Mouse (Mus musculus) left cerebral cortex, adult 2 months (tissue): Measurements from ENCODE around the gene Fermt3. TPM values are rescaled to one million over a fixed set of nuclear protein-coding genes. Genes with fewer than 3 reads are reported as not detected.

Experiments used
- DNase-seq, 2 experiments: peaks; one replicate each; pipeline ENCODE4 v3.0.0; 2021 to 2022; ENCODE audit warnings: low spot score in 2 of 2, mixed read lengths in 1 of 2; ENCODE audit errors: extremely low spot score in 1 of 2
- H3K27ac ChIP-seq: fragments of 200-600 bp; 2 replicates; pipeline ENCODE4 v1.8.1; 2022
- H3K4me3 ChIP-seq: fragments of 200-600 bp; 2 replicates; pipeline ENCODE4 v1.8.1; 2022
- CTCF ChIP-seq: fragments of 200-600 bp; IDR thresholded peaks from 2 replicates; pipeline ENCODE4 v1.8.1; 2022; ENCODE audit warnings: antibody characterized with exemption, mild to moderate bottlenecking, moderate library complexity
- intact Hi-C: fragments of 180-260 bp; cut with DNase I; formaldehyde crosslinking; loops from one replicate; pipeline ENCODE4 v1.15.1; 2025
- long read RNA-seq, 2 experiments: library from polyadenylated mRNA; stranded (forward); transcript quantifications; one replicate each; pipeline ENCODE4 v2.0.0; 2021; ENCODE audit warnings: borderline mapping rate in 2 of 2
- total RNA-seq, 2 experiments: library from RNA; stranded (reverse); gene quantifications; 2 replicates each; pipeline ENCODE4 v1.2.3; 2021

Gene Fermt3
- 1 to 10 TPM; 3.6 to 4.8 TPM for total RNA-seq
- long read RNA-seq, experiment 1, partial matches to known transcripts = 3 of 13 reads
- long read RNA-seq, experiment 1, other reads (novel, unspliced or antisense) = 6 of 13 reads
- long read RNA-seq, experiment 2, partial matches to known transcripts = 2 of 11 reads
- long read RNA-seq, experiment 2, other reads (novel, unspliced or antisense) = 8 of 11 reads

DNA sequence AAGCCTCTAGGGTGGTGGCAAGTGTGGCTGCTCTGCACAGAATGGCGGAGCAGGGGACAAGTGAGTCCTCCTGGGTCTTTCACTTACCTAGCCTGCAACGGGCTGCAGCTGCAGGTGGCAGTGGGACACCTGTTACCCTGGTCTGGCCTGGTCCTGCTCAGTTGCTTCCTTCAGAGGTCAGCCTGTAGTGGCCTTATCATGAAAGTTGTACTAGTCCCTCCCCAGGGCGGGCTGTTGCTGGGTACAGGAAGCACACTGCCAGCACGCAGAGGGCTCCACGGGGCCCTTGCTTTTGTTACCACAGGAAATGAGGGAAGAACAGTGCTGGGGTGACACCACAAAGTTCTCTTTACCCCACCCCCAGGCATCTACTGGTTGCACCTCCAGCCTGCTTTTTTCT, at the start of gene Fermt3:
Fermt3 (minus strand) TSS at position 279 of the 400 bp plus-strand sequence.
- no peak for DNase-seq
- TF ChIP-seq CTCF = no peak
- no peak within 1 kb of the TSS; the same call in 1 of the 2 replicates for H3K27ac ChIP-seq
- no peak within 1 kb of the TSS for H3K4me3 ChIP-seq
- intact Hi-C loops = loop anchor here (2.0 kb wide), 1 partner anchor 22 kb away; the partner anchor contains the start of genes Nudt22 and Trpt1

DNA sequence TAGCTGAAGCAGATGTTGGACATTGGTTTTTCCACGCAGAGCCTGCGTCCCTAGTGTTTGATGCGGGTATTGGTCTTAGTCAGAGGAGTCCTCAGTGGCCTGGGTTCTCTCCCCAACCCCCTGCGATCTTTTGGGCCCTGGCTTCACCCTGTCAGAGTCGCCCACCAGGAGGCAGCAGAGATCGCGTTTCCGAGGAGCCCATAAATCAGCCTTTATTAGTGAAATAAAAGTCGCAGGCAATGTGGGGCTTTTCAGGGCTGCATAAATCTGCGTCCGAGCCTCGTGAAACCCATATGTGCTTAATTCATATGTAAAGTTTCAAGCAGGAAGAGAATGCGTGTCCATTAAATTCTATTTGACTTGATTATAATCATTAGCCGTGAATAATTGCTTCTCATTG, 48.9 kb upstream of the Fermt3 start:
- DNase-seq = peak; percentile 76 to 79
- Histone ChIP-seq H3K27ac (no peak overlapping the region), H3K4me3 (no peak overlapping the region)
- intact Hi-C loops = loop anchor here (1.0 kb wide), 2 partner anchors 92 to 127 kb away; no protein-coding TSS in a partner anchor
- peak; percentile 92 for TF ChIP-seq CTCF

DNA sequence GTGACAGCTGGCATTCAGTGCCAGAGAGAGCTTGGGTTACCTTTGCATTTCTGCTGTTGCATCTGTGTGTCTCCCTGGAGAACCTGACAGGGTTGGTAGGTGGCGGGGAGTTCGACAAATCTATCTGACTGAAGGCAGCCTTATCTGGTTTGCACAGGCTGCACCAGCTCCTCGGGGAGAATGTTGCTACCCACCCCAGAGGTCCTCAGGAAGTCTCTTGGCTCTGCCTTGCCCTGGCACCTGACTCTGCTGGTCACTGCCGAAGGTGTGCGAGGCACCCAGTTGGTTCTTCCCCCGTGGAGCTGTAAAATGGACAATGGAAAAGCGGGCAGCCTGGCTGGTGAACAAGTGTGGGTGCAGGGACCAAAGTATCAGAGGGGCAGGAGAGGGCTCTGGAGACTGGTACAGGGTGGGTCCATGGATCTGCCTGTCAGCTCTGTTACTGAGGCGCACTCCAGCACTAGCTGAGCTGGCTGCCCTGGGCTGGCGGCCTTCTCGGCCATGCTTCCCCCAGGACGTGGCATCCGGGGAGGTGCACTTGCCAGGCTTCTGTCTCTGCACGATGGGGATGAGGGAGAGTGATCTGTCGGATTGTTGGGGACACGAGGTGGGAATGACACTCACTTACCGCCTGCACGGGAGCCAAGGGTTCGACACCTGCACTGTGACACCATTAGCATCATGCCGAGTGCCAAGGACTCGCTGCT, 48.2 kb upstream of the Fermt3 start:
- no peak overlapping the region for H3K4me3 ChIP-seq
- DNase-seq = no peak
- no peak for TF ChIP-seq CTCF
- intact Hi-C loops = loop anchor here (1.0 kb wide), 2 partner anchors 93 to 128 kb away; no protein-coding TSS in a partner anchor
- H3K27ac ChIP-seq = no peak overlapping the region

DNA sequence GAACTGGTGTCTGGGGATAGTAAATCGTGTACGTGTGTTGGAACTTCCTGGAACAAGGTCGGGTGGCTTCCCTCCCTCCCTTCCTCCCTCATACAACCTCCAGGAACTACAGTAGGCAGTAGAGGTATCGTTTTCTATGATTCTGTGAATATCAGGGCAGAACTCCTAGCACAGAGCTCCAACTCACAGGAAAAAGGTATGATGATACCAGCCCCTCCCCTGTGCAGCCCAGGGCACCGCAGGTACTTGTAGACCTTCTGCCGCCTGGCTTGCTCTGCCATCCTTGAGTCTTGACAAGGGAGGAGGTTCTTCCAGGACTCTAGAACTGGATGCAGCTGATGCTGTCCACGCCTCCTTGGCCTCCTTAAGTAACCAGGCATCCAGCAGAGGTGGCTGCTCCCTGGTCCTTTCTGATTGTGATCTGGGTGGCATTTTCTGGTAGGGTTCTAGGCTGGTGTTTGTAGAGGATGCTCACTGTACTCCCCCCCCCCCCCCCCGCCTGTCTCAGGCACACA, 47.6 kb upstream of the Fermt3 start:
- DNase-seq = no peak
- Histone ChIP-seq H3K4me3 (no peak overlapping the region), H3K27ac (no peak overlapping the region)
- no peak for TF ChIP-seq CTCF
- intact Hi-C loops = no loop called here

DNA sequence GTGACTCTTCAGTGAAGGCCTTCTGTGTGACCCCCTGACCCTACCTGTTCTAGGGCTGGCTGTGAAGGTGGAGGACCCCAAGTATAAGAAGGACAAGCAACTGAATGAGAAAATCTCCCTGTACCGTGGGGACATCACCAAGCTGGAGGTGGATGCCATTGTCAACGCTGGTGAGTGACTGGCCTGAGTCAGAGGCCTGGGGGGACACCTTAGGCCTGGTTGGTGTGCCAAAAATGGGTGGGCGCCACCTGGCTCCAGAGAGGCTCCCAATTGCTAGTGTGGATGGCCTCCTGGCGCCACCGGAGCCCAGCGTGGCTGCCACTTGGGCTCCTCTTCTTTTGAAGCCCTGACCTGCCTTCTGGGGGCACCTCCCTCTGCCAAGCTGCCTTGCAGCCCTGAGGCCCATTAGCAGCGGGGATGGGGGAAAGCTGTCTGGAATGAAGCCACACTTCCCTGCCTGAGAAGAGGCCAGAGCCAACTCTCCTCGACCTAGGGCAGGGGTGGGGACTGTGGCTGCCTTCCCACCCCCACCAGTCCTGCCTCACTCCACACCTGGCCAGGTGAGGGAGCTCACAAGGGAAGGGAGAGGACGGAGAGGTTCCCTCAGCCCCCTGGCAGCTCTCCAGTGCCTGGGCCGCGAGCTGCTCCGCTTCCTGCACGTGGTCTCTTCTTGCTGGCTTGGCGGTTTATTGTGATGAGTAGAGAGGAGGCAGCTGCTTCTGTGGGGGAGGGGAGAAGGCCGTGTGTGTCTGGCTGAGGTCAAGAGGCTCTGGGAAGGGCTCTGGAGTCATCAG, 47.0 kb upstream of the Fermt3 start:
- intact Hi-C loops = no loop called here
- no peak overlapping the region for H3K4me3 ChIP-seq
- no peak overlapping the region for H3K27ac ChIP-seq
- TF ChIP-seq CTCF = no peak
- DNase-seq = no peak

DNA sequence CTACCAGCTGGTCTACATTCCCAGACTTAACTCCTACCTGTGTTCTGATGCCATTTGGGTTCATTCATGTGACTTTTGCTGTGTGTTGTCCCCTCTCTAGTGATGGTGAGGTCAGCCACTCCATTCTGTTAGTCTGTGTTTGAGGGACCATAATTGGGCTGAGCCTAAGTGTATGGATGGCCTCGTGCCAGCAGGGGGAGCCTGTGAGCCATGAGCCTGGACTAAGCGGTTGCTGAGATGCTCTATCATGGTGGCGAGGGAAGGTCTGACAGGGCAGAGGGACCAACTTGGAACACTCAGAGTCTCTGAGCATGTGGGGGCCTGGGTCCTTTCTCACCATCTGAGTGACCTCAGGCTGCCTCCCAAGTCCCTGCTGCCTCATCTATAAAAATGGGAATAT, 45.3 kb upstream of the Fermt3 start:
- TF ChIP-seq CTCF = peak; percentile 91
- DNase-seq = peak; percentile 81 to 88
- Histone ChIP-seq H3K27ac (no peak overlapping the region), H3K4me3 (no peak overlapping the region)
- intact Hi-C loops = loop anchor here (1.0 kb wide), 1 partner anchor 132 kb away; no protein-coding TSS in a partner anchor

DNA sequence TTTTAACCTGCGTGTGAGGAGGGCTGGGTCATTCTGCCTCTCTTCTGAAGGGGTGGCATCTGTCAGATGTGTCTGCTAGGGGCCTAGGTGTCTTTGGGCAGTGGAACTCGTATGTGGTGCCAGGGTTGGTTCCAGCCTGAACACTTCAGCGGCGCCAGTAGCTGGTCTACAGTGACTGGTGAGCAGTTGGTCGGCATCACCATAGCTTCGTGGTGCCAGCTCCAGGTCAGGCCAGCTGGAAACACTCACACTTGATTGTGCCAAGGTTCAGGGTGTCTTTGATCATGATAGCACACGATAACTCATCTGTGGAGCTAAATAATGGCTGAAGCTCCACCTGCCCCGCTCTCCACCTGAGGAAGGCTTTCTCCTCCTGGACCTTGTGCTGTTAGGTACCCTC, 43.6 kb upstream of the Fermt3 start:
- no peak for TF ChIP-seq CTCF
- intact Hi-C loops = no loop called here
- no peak for DNase-seq

DNA sequence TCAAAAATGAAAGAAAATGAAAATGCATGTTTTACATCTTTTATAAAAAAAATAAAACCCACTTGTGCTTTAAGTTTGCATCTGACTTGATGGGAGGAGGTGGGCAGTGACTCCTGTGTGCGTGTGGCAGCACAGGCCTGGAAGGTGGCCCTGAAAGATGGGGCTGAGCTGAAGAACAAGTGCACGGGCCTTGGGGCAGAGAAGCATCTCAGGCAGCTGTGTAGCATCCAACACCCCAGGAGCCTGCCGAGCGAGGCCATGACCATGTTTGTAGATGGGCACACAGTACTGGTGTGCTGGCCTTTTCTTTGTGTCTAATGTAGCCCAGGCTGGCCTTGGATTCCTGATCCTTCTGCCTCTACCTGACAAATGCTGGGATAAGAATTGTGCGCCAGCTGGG, 42.8 kb upstream of the Fermt3 start:
- TF ChIP-seq CTCF = no peak
- no peak overlapping the region for H3K27ac ChIP-seq

More for the DNA sequence above, 43.6 kb upstream of the Fermt3 start:
- Histone ChIP-seq H3K27ac (no peak overlapping the region), H3K4me3 (no peak overlapping the region)

DNA sequence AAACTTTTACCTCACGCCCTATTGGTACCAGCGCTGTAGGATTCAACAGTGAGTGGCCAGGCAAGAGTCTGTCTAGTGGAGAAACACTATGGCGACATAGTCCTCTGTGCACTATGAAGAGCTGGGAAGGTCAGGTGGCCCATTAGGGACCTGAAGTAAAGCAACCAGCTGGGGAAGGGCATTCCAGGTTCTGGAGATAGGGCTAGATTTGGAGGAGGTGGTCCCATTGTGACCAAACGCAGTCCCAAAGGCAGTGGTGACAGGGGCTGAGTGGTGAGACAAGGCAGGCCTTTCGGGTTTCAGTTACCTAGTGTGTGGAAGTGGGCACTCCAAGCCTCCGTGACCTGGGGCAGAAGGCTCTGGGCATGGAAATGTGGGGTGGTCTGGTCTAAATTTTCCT, 39.3 kb upstream of the Fermt3 start:
- no peak overlapping the region for H3K4me3 ChIP-seq
- intact Hi-C loops = loop anchor here (5.0 kb wide), 2 partner anchors 289 to 359 kb away; partner anchors contain the start of gene 2700081O15Rik
- H3K27ac ChIP-seq = no peak overlapping the region
- no peak for DNase-seq
- no peak for TF ChIP-seq CTCF

More for the DNA sequence above, 42.8 kb upstream of the Fermt3 start:
- DNase-seq = no peak
- H3K4me3 ChIP-seq = no peak overlapping the region
- intact Hi-C loops = no loop called here

DNA sequence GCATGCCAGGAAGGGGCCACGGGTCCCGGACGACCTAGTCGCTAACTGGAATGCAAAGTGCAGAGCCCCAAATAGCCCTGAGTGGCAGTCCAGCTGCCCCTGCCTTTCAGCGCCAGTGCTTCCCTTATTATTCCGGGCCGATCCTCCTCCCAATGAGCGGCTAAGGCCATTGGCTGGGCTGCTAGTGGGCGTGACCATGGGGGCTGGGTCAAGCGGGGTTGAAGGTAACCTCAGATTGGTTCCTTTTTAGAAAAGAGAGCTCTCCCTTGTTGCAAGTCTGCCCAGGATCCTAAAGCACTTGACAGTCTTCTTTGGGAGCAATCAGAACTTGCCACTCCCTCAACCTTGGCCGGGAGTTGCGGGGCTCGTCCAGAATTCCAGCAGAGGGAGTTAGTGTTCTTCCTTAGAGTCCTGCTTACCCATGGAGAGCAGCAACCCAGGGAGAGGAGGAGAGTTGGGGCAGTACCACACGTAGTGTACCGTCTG, 38.5 kb upstream of the Fermt3 start:
- peak; percentile 59 for TF ChIP-seq CTCF
- peak overlapping the region; percentile 53 for H3K4me3 ChIP-seq
- intact Hi-C loops = loop anchor here (5.0 kb wide), 2 partner anchors 290 to 360 kb away; partner anchors contain the start of gene 2700081O15Rik
- H3K27ac ChIP-seq = peak overlapping the region; percentile 1; the same call in 1 of the 2 replicates
- peak; percentile 61 to 64 for DNase-seq

DNA sequence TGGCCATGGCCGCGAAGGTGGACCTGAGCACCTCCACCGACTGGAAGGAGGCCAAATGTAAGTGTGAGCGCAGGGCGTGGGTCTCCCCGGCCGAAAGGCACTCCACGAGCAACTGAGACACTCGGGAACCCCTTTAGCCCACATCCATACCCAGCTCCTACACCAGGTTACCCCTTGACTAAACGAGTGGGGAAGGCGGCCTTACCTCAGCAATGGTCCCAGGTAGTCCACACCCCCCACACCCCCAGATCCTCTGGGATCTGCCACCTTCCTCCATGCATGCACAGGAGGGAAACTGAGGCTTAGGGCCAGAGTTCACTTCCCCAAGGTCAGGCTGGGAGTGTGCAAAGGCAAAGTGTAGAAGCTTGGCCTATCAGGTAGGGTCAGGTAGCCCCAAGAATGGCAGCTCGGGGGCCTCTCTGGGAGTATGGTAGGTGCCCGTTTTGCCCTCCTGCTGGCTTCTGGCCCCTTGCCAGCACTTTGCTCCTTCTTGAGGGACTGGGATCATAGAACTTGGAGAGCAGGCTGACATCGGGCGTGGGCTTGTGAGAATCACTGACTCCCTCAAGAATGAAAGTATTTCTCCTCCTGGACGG, 38.0 kb upstream of the Fermt3 start:
- Histone ChIP-seq H3K4me3 (peak overlapping the region; percentile 53), H3K27ac (peak overlapping the region; percentile 1)
- peak in 1 of 2 experiments; percentile 39 for DNase-seq
- intact Hi-C loops = loop anchor here (5.0 kb wide), 2 partner anchors 290 to 360 kb away; partner anchors contain the start of gene 2700081O15Rik
- no peak for TF ChIP-seq CTCF
